ENCODE assay signal across 16 mouse cellular contexts in genomic region chr5:96954040-96954439, GRCm38 (mm10). TPM values are rescaled to one million over a fixed set of nuclear protein-coding genes. Genes with fewer than 3 reads are reported as not detected.
DNase-seq lines count a peak whose midpoint lies in the region; ATAC-seq and TF ChIP-seq lines count a peak whose summit lies in the region.
"Had no signal": no experiment of that assay in that cellular context is flagged by ENCODE, and none has a peak within 500 bp of the region (broad histone marks: within the 10 kb centered on the region; RNA-seq: fewer than 3 reads in every experiment).

No protein-coding gene starts in this region.

- ATAC-seq in liver, embryonic 13.5 days (ENCODE audit: low read depth), result no peak
- ATAC-seq in liver, postnatal 0 days, result no peak

- TF ChIP-seq EP300 in liver, postnatal 0 days (IDR thresholded peaks at IDR 0.05; ENCODE audit: low read depth), result no peak

- H3K9ac ChIP-seq in liver, embryonic 13.5 days, result no peak overlapping the region; the same call in 1 of the 2 replicates
- H3K9ac ChIP-seq in liver, postnatal 0 days (replicated peaks), result no peak overlapping the region
- H3K9ac ChIP-seq: embryonic facial prominence, embryonic 15.5 days; hindbrain, embryonic 15.5 days; liver, embryonic 15.5 days; midbrain, embryonic 12.5 days had no signal

- H3K36me3 ChIP-seq in liver, embryonic 13.5 days, result no peaks in the 10 kb centered on the region
- H3K36me3 ChIP-seq in liver, postnatal 0 days (replicated peaks; ENCODE audit: insufficient read depth, low read length), result no peaks in the 10 kb centered on the region
- H3K36me3 ChIP-seq: embryonic facial prominence, embryonic 15.5 days; hindbrain, embryonic 15.5 days; liver, embryonic 15.5 days; midbrain, embryonic 12.5 days had no signal

- H3K4me2 ChIP-seq in liver, embryonic 13.5 days, result no peak overlapping the region
- no peak overlapping the region for H3K4me2 ChIP-seq in liver, postnatal 0 days (ENCODE audit: low read depth, low read length)
- H3K4me2 ChIP-seq: embryonic facial prominence, embryonic 15.5 days; hindbrain, embryonic 15.5 days; liver, embryonic 15.5 days; midbrain, embryonic 12.5 days had no signal

- H3K27ac ChIP-seq in gastrocnemius, adult 2 months, result no peak overlapping the region
- peak overlapping the region; percentile 99 for H3K27ac ChIP-seq in liver, embryonic 13.5 days
- H3K27ac ChIP-seq in liver, postnatal 0 days (ENCODE audit: low read depth), result no peak overlapping the region
- H3K27ac ChIP-seq: embryonic facial prominence, embryonic 15.5 days; hindbrain, embryonic 15.5 days; midbrain, embryonic 12.5 days had no signal

- peak overlapping the region; percentile 28 for H3K4me3 ChIP-seq in gastrocnemius, adult 2 months
- no peak overlapping the region for H3K4me3 ChIP-seq in liver, embryonic 13.5 days (replicated peaks)
- no peak overlapping the region for H3K4me3 ChIP-seq in liver, postnatal 0 days (ENCODE audit: low read depth, low read length)
- H3K4me3 ChIP-seq: embryonic facial prominence, embryonic 15.5 days; hindbrain, embryonic 15.5 days; liver, embryonic 15.5 days; midbrain, embryonic 12.5 days had no signal

- no peak for TF ChIP-seq POLR2A in brain, embryonic 14.5 days (IDR thresholded peaks at IDR 0.05; ENCODE audit: borderline replicate concordance, extremely low read depth, insufficient read depth, insufficient read length, poor library complexity, severe bottlenecking)

- peak; percentile 18 for DNase-seq in gastrocnemius, adult 2 months
- no peak for DNase-seq in gastrocnemius, postnatal 14 days
- DNase-seq in liver, embryonic 13.5 days, result no peak
- no peak for DNase-seq in liver, postnatal 0 days
- peak; percentile 82 for DNase-seq in brain, embryonic 14.5 days (ENCODE audit: low read depth)
- DNase-seq in layer of hippocampus, postnatal 10 days (ENCODE audit: low spot score in 2 of 2), result peak; percentile 26 to 35
- DNase-seq in thymus, postnatal 36 days, result no peak
- DNase-seq in ovary, postnatal 36 days (ENCODE audit: low spot score), result no peak
- DNase-seq: cerebellum, adult 2 months; kidney, adult 18-20 months; lung, postnatal 14 days; thymus, adult 18-20 months had no signal

- no peaks in the 10 kb centered on the region for H3K27me3 ChIP-seq in liver, embryonic 13.5 days
- no peaks in the 10 kb centered on the region for H3K27me3 ChIP-seq in liver, postnatal 0 days (ENCODE audit: insufficient read depth, low read length)
- H3K27me3 ChIP-seq: embryonic facial prominence, embryonic 15.5 days; hindbrain, embryonic 15.5 days; liver, embryonic 15.5 days; midbrain, embryonic 12.5 days had no signal

- no peak for TF ChIP-seq CTCF in gastrocnemius, adult 2 months (IDR thresholded peaks at IDR 0.05)
- TF ChIP-seq CTCF in liver, postnatal 0 days (IDR thresholded peaks at IDR 0.05; ENCODE audit: low read depth), result no peak
- TF ChIP-seq CTCF in brain, embryonic 14.5 days (IDR thresholded peaks at IDR 0.05; ENCODE audit: borderline replicate concordance, extremely low read depth, insufficient read depth, insufficient read length), result no peak

- 89% methylated on average over 11 of the region's 11 CpGs for WGBS in liver, embryonic 13.5 days (ENCODE audit: insufficient replicate concordance)
- WGBS in liver, postnatal 0 days (ENCODE audit: insufficient replicate concordance), result 84% methylated on average over 11 of the region's 11 CpGs

- H3K4me1 ChIP-seq in liver, embryonic 13.5 days (replicated peaks), result peaks cover 66% of the 10 kb centered on the region
- H3K4me1 ChIP-seq in liver, postnatal 0 days (ENCODE audit: insufficient read depth), result peaks cover 37% of the 10 kb centered on the region
- H3K4me1 ChIP-seq: embryonic facial prominence, embryonic 15.5 days had no signal

- intact Hi-C loops in gastrocnemius, adult 2 months (cut with DNase I), result loop anchor here (5.0 kb wide), 1 partner anchor 38 kb away; no protein-coding TSS in a partner anchor
- intact Hi-C loops in gastrocnemius, postnatal 14 days (cut with DNase I; ENCODE audit: low total_unique reads), result no loop called here

- no peaks in the 10 kb centered on the region for H3K9me3 ChIP-seq in liver, embryonic 13.5 days (replicated peaks)
- H3K9me3 ChIP-seq in liver, postnatal 0 days (ENCODE audit: low read length), result no peaks in the 10 kb centered on the region
- H3K9me3 ChIP-seq: embryonic facial prominence, embryonic 15.5 days; hindbrain, embryonic 15.5 days; liver, embryonic 15.5 days; midbrain, embryonic 12.5 days had no signal

RNA-seq across cellular contexts. Expression of gene Bmp2k, which starts 43.4 kb away (rescaled TPM):
- total RNA-seq in gastrocnemius, adult 2 months (2021), result 10 to 100 TPM in 1 of 2 experiments, 1 to 10 TPM in 1; 9.6 to 12.9 TPM
- total RNA-seq in gastrocnemius, postnatal 14 days (2021), result 10 to 100 TPM; 10.5 to 11.3 TPM
- 34.7 and 39.3 TPM in 2 replicates for polyA plus RNA-seq in liver, embryonic 13.5 days (2015; fragmentation: Nextera tagmentation; extraction: Ambion mirVana)
- polyA plus RNA-seq in liver, postnatal 0 days (2015; fragmentation: Nextera tagmentation; extraction: Ambion mirVana), result 13.6 and 15.2 TPM in 2 replicates
- 8.7 and 12.8 TPM in 2 replicates for polyA plus RNA-seq in brain, embryonic 14.5 days (2012; rRNA removed)
- 10 to 100 TPM; 14.6 to 15.2 TPM for total RNA-seq in layer of hippocampus, postnatal 10 days (2021)

Comparison
In these comparisons a context has a peak if more than half of its experiments do, and no peak if none do; other contexts are left out.
1. DNase-seq: peak in gastrocnemius, adult 2 months (single experiment), brain, embryonic 14.5 days (single experiment) and layer of hippocampus, postnatal 10 days (2 of 2); none in gastrocnemius, postnatal 14 days (single experiment), liver, embryonic 13.5 days (single experiment), liver, postnatal 0 days (single experiment), thymus, postnatal 36 days (0 of 2) and ovary, postnatal 36 days (single experiment).